ENCODE assay signal across 8 mouse cellular contexts in the genomic region with DNA sequence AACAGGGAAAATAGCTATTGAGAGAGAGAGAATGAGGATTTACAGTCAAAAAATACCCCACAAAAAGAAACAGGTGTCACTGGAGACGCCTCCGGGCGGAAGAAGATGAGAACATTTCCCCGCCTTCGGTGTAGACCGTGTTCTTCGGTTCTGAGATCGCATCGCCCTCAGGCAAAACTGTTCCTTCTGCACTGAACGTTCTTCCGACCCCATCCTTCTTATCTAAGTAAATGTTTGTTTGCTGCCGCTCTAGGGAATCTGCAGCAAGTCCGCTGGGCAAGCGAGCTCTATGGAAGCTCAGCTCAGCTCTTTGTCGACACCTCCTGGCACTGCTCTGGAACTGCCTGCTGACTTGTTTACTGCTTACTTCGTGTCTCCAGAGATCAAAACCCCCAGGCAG. TPM values are rescaled to one million over a fixed set of nuclear protein-coding genes. Genes with fewer than 3 reads are reported as not detected.
DNase-seq lines count a peak whose midpoint lies in the region; ATAC-seq and TF ChIP-seq lines count a peak whose summit lies in the region.

No protein-coding gene starts in this region.

- TF ChIP-seq EP300 in ES-Bruce4 (IDR thresholded peaks at IDR 0.05; ENCODE audit: insufficient read depth, low read depth, low read length) = no peak
- no peak for TF ChIP-seq EP300 in stomach, postnatal 0 days (optimal IDR thresholded peaks at IDR 0.05)

- 2% methylated on average over 16 of the region's 16 CpGs for WGBS in forebrain, embryonic 13.5 days
- 2% methylated on average over 16 of the region's 16 CpGs for WGBS in liver, embryonic 15.5 days (ENCODE audit: insufficient replicate concordance)
- WGBS in neural tube, embryonic 12.5 days = 1% methylated on average over 16 of the region's 16 CpGs
- 1% methylated on average over 16 of the region's 16 CpGs for WGBS in stomach, postnatal 0 days

- H3K9me3 ChIP-seq in ES-Bruce4 (replicated peaks; ENCODE audit: control insufficient read depth, insufficient read depth, low read length, poor library complexity, severe bottlenecking) = no peaks in the 10 kb centered on the region
- H3K9me3 ChIP-seq in forebrain, embryonic 13.5 days (replicated peaks) = no peaks in the 10 kb centered on the region
- no peaks in the 10 kb centered on the region for H3K9me3 ChIP-seq in liver, embryonic 15.5 days (replicated peaks)
- H3K9me3 ChIP-seq in neural tube, embryonic 12.5 days = no peaks in the 10 kb centered on the region
- H3K9me3 ChIP-seq in stomach, postnatal 0 days (ENCODE audit: control insufficient read depth, low read length) = no peaks in the 10 kb centered on the region

- no peaks in the 10 kb centered on the region for H3K36me3 ChIP-seq in ES-Bruce4 (ENCODE audit: control insufficient read depth, insufficient read depth, low read length, poor library complexity, severe bottlenecking)
- H3K36me3 ChIP-seq in forebrain, embryonic 13.5 days (ENCODE audit: poor library complexity, severe bottlenecking) = no peaks in the 10 kb centered on the region
- H3K36me3 ChIP-seq in liver, embryonic 15.5 days (replicated peaks) = no peaks in the 10 kb centered on the region
- no peaks in the 10 kb centered on the region for H3K36me3 ChIP-seq in neural tube, embryonic 12.5 days
- H3K36me3 ChIP-seq in stomach, postnatal 0 days (ENCODE audit: control insufficient read depth, insufficient read depth, low read length) = no peaks in the 10 kb centered on the region

- H3K4me2 ChIP-seq in forebrain, embryonic 13.5 days = peak overlapping the region; percentile 68
- H3K4me2 ChIP-seq in liver, embryonic 15.5 days = peak overlapping the region; percentile 73
- H3K4me2 ChIP-seq in neural tube, embryonic 12.5 days (replicated peaks) = peak overlapping the region; percentile 69
- peak overlapping the region; percentile 61 for H3K4me2 ChIP-seq in stomach, postnatal 0 days (replicated peaks; ENCODE audit: low read depth)

- intact Hi-C loops in heart, postnatal 10 days (cut with DNase I) = loop anchor here (1.0 to 5.0 kb wide), 5 partner anchors 323 to 1123 kb away; partner anchors contain the start of gene Neto2

- peak; percentile 57 for DNase-seq in c-Kit-positive CD71-positive TER-119-positive erythroid progenitor cells, embryonic 14.5 days (ENCODE audit: low spot score)
- peak; percentile 75 to 83 for DNase-seq in heart, postnatal 10 days
- DNase-seq in kidney, postnatal 4 days = peak; percentile 84 to 89
- DNase-seq in stomach, postnatal 0 days (ENCODE audit: low spot score) = peak; percentile 69

- no peak overlapping the region for H3K9ac ChIP-seq in ES-Bruce4 (ENCODE audit: low read depth, poor library complexity, severe bottlenecking)
- peak overlapping the region; percentile 60 for H3K9ac ChIP-seq in forebrain, embryonic 13.5 days
- H3K9ac ChIP-seq in liver, embryonic 15.5 days = no peak overlapping the region
- 0 out of 2 replicates have a peak overlapping the region, but pooled peaks have one; percentile 29 for H3K9ac ChIP-seq in neural tube, embryonic 12.5 days
- no peak overlapping the region for H3K9ac ChIP-seq in stomach, postnatal 0 days (ENCODE audit: low read length)

- H3K4me3 ChIP-seq in ES-Bruce4 (ENCODE audit: low read depth, low read length) = peak overlapping the region; percentile 63
- peak overlapping the region; percentile 45 for H3K4me3 ChIP-seq in forebrain, embryonic 13.5 days
- peak overlapping the region; percentile 48 for H3K4me3 ChIP-seq in liver, embryonic 15.5 days (replicated peaks)
- H3K4me3 ChIP-seq in neural tube, embryonic 12.5 days = peak overlapping the region; percentile 36
- peak overlapping the region; percentile 37 for H3K4me3 ChIP-seq in stomach, postnatal 0 days (ENCODE audit: low read depth, low read length)

- TF ChIP-seq CTCF in ES-Bruce4 (IDR thresholded peaks at IDR 0.05; ENCODE audit: low read depth, low read length) = peak; percentile 95
- peak; percentile 88 for TF ChIP-seq CTCF in stomach, postnatal 0 days (IDR thresholded peaks at IDR 0.05; ENCODE audit: low read depth)

- no peaks in the 10 kb centered on the region for H3K27me3 ChIP-seq in ES-Bruce4 (ENCODE audit: control insufficient read depth, insufficient read depth, low read length, poor library complexity, severe bottlenecking)
- no peaks in the 10 kb centered on the region for H3K27me3 ChIP-seq in forebrain, embryonic 13.5 days
- H3K27me3 ChIP-seq in liver, embryonic 15.5 days = no peaks in the 10 kb centered on the region
- no peaks in the 10 kb centered on the region for H3K27me3 ChIP-seq in neural tube, embryonic 12.5 days (replicated peaks)
- H3K27me3 ChIP-seq in stomach, postnatal 0 days (ENCODE audit: control insufficient read depth, insufficient read depth, low read length) = no peaks in the 10 kb centered on the region

- H3K27ac ChIP-seq in ES-Bruce4 (ENCODE audit: insufficient read depth, low read length) = no peak overlapping the region
- H3K27ac ChIP-seq in forebrain, embryonic 13.5 days = 0 out of 2 replicates have a peak overlapping the region, but pooled peaks have one; percentile 40
- no peak overlapping the region for H3K27ac ChIP-seq in liver, embryonic 15.5 days (replicated peaks)
- H3K27ac ChIP-seq in neural tube, embryonic 12.5 days = no peak overlapping the region
- H3K27ac ChIP-seq in stomach, postnatal 0 days (replicated peaks) = no peak overlapping the region

- H3K4me1 ChIP-seq in ES-Bruce4 (ENCODE audit: control insufficient read depth, insufficient read depth, low read length) = no peaks in the 10 kb centered on the region
- H3K4me1 ChIP-seq in forebrain, embryonic 13.5 days = no peaks in the 10 kb centered on the region; the same call in 1 of the 2 replicates
- no peaks in the 10 kb centered on the region for H3K4me1 ChIP-seq in liver, embryonic 15.5 days (replicated peaks)
- no peaks in the 10 kb centered on the region for H3K4me1 ChIP-seq in neural tube, embryonic 12.5 days
- no peaks in the 10 kb centered on the region for H3K4me1 ChIP-seq in stomach, postnatal 0 days (replicated peaks; ENCODE audit: control insufficient read depth, insufficient read depth)

- peak; percentile 91 for ATAC-seq in forebrain, embryonic 13.5 days
- ATAC-seq in liver, embryonic 15.5 days (ENCODE audit: insufficient read depth) = peak; percentile 42; the same call in 1 of the 2 replicates
- ATAC-seq in neural tube, embryonic 12.5 days (ENCODE audit: low FRiP score, low read depth) = peak; percentile 83
- ATAC-seq in stomach, postnatal 0 days (ENCODE audit: low FRiP score, low TSS enrichment) = peak; percentile 54; the same call in 1 of the 2 replicates

- no peak for TF ChIP-seq POLR2A in ES-Bruce4 (IDR thresholded peaks at IDR 0.05; ENCODE audit: insufficient read depth, low read length)

RNA-seq across cellular contexts. Expression of gene Abcc12, which starts 5.0 kb away (rescaled TPM):
- not detected in 2 replicates for polyA plus RNA-seq in ES-Bruce4 (2011; ENCODE audit: insufficient read depth, insufficient read length, low read depth, missing spikeins)
- 0.15 and 0.24 TPM in 2 replicates for polyA plus RNA-seq in forebrain, embryonic 13.5 days (2015; fragmentation: Nextera tagmentation; extraction: Ambion mirVana)
- total RNA-seq in heart, postnatal 10 days (2021) = under 1 TPM; 0.07 to 0.15 TPM
- not detected in 2 replicates for polyA plus RNA-seq in liver, embryonic 15.5 days (2015; fragmentation: Nextera tagmentation; extraction: Ambion mirVana)
- polyA plus RNA-seq in neural tube, embryonic 12.5 days (2016; fragmentation: Nextera tagmentation; extraction: Ambion mirVana) = not detected in 2 replicates
- polyA plus RNA-seq in stomach, postnatal 0 days (2015; fragmentation: Nextera tagmentation; extraction: Ambion mirVana) = 0.15 and 0.24 TPM in 2 replicates

RNA-seq across cellular contexts. Expression of gene Lonp2, which starts 38.3 kb away (rescaled TPM):
- polyA plus RNA-seq in ES-Bruce4 (2011; ENCODE audit: insufficient read depth, insufficient read length, low read depth, missing spikeins) = 25.6 and 28.5 TPM in 2 replicates
- 73.4 and 74.2 TPM in 2 replicates for polyA plus RNA-seq in forebrain, embryonic 13.5 days (2015; fragmentation: Nextera tagmentation; extraction: Ambion mirVana)
- total RNA-seq in heart, postnatal 10 days (2021) = 10 to 100 TPM; 65.7 to 68.2 TPM
- 36.5 and 38.7 TPM in 2 replicates for polyA plus RNA-seq in liver, embryonic 15.5 days (2015; fragmentation: Nextera tagmentation; extraction: Ambion mirVana)
- polyA plus RNA-seq in neural tube, embryonic 12.5 days (2016; fragmentation: Nextera tagmentation; extraction: Ambion mirVana) = 93.0 and 93.1 TPM in 2 replicates
- 36.2 and 38.4 TPM in 2 replicates for polyA plus RNA-seq in stomach, postnatal 0 days (2015; fragmentation: Nextera tagmentation; extraction: Ambion mirVana)

Comparison
In these comparisons a context has a peak if more than half of its experiments do, and no peak if none do; other contexts are left out.
1. H3K9ac ChIP-seq: peak in forebrain, embryonic 13.5 days (single experiment) and neural tube, embryonic 12.5 days (single experiment); none in ES-Bruce4 (single experiment), liver, embryonic 15.5 days (single experiment) and stomach, postnatal 0 days (single experiment).
2. Peak in every context shown above with its lines, with median percentiles within 50 percentile points of each other: H3K4me3 ChIP-seq, DNase-seq, ATAC-seq and H3K4me2 ChIP-seq.